Mouse (Mus musculus) heart, embryonic 12.5 days (tissue): ENCODE measurements around the gene Dcaf15. TPM values are rescaled to one million over a fixed set of nuclear protein-coding genes. Genes with fewer than 3 reads are reported as not detected.

ENCODE experiments used
- microRNA counts: library from miRNA; unstranded; fragments of <30 nt; microRNA quantifications from one replicate; lab custom pipeline; 2017
- microRNA-seq: library from miRNA; unstranded; fragments of <30 nt; microRNA quantifications from one replicate; pipeline ENCODE4, GENCODE M21; 2017
- polyA plus RNA-seq: library from polyadenylated mRNA; unstranded; fragments of >200 nt; fragmentation: Nextera tagmentation; extraction: Ambion mirVana; gene quantifications from 2 replicates; pipeline ENCODE4 v1.2.1, GENCODE M21; 2016

Dcaf15 gene
- polyA plus RNA-seq, 1 experiment from 2014 or later, result 10.5 TPM

MicroRNAs encoded within 50 kb of the gene (microRNA counts, 519-probe panel; counts per million panel counts)
- 1,731 counts per million, percentile 4 among the panel's probes with 10 or more counts for microRNA mmu-miR-709 (lab: Ali Mortazavi, UCI)

Small RNA genes within 50 kb of the gene (microRNA-seq; reads per million reads assigned to microRNA genes)
- not detected for gene Mir709

Other genes starting within 250 kb of the Dcaf15 start
- 11.2 and 11.4 TPM in 2 replicates for gene Adgrl1, start 204.7 kb downstream of the Dcaf15 start, polyA plus RNA-seq
- 0.34 and 0.40 TPM in 2 replicates for gene Gm10644, start 149.6 kb downstream of the Dcaf15 start, polyA plus RNA-seq
- gene Asf1b, start 149.3 kb downstream of the Dcaf15 start, polyA plus RNA-seq, result 55.0 and 58.3 TPM in 2 replicates
- gene Prkaca, start 131.8 kb downstream of the Dcaf15 start, polyA plus RNA-seq, result 216 and 234 TPM in 2 replicates
- 4.5 and 5.8 TPM in 2 replicates for gene Samd1, start 107.1 kb downstream of the Dcaf15 start, polyA plus RNA-seq
- 0.22 and 0.54 TPM in 2 replicates for gene 1700067K01Rik, start 103.3 kb downstream of the Dcaf15 start, polyA plus RNA-seq
- gene 2210011C24Rik, start 92.6 kb downstream of the Dcaf15 start, polyA plus RNA-seq, result 0.30 TPM in 1 of 2 replicates, not detected in the other
- 1.7 and 2.1 TPM in 2 replicates for gene Palm3, start 83.3 kb downstream of the Dcaf15 start, polyA plus RNA-seq
- gene Il27ra, start 62.2 kb downstream of the Dcaf15 start, polyA plus RNA-seq, result 4.4 and 5.3 TPM in 2 replicates
- gene Rln3, start 59.8 kb downstream of the Dcaf15 start, polyA plus RNA-seq, result not detected in 2 replicates
- 1.2 TPM in 2 replicates for gene Gm10643, start 39.6 kb downstream of the Dcaf15 start, polyA plus RNA-seq
- 6.9 and 7.5 TPM in 2 replicates for gene Rfx1, start 37.9 kb downstream of the Dcaf15 start, polyA plus RNA-seq
- 0.14 TPM in 1 of 2 replicates, not detected in the other for gene Podnl1, start 21.2 kb upstream of the Dcaf15 start, polyA plus RNA-seq
- 17.7 and 18.1 TPM in 2 replicates for gene Cc2d1a, start 43.2 kb upstream of the Dcaf15 start, polyA plus RNA-seq
- 1.00 and 1.1 TPM in 2 replicates for gene 4930432K21Rik, start 43.3 kb upstream of the Dcaf15 start, polyA plus RNA-seq
- 1.7 and 3.0 TPM in 2 replicates for gene Nanos3, start 80.4 kb upstream of the Dcaf15 start, polyA plus RNA-seq
- gene Zswim4, start 132.3 kb upstream of the Dcaf15 start, polyA plus RNA-seq, result 12.9 and 13.7 TPM in 2 replicates
- gene D8Ertd738e, start 145.0 kb upstream of the Dcaf15 start, polyA plus RNA-seq, result 281 and 286 TPM in 2 replicates
- gene Mri1, start 152.6 kb upstream of the Dcaf15 start, polyA plus RNA-seq, result 48.2 and 50.9 TPM in 2 replicates
- 15.8 and 16.1 TPM in 2 replicates for gene Ccdc130, start 165.6 kb upstream of the Dcaf15 start, polyA plus RNA-seq